Mouse (Mus musculus) olfactory bulb, adult 2 months (tissue): ENCODE data around the gene Epha8.

Experiments used
- CTCF ChIP-seq: fragments of 200-500 bp; IDR thresholded peaks from 2 replicates; pipeline ENCODE4 v1.5.1; 2012; ENCODE audit warnings: low read depth, mild to moderate bottlenecking, low read length, moderate library complexity; ENCODE audit not compliant: insufficient read depth
- POLR2A ChIP-seq: fragments of 200-500 bp; IDR thresholded peaks from 2 replicates; pipeline ENCODE4 v1.6.1; 2012; ENCODE audit warnings: mild to moderate bottlenecking, low read depth, low read length, moderate library complexity; ENCODE audit not compliant: insufficient read depth

DNA sequence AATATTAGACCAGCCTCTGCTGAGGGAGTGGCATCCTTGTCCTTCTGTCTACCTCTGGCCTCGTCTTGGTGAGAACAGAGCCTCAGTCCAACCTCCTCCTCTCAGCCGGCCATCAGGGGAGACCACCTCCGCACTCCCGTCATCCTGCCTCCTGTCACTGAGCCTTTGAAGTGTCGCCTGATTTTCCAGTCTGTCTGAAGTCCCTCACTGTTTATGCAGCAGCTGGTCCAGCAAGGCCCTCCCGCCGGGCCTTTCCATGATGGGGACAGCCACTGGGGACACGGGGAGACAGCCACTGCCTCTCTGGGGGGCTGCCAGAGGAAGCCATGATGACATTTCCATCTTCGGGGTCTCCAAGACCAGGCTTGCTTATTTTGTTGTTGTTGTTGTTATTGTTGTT, 43.8 kb downstream of the Epha8 start:
- no peak for TF ChIP-seq CTCF
- no peak for TF ChIP-seq POLR2A
